Mouse (Mus musculus) lung, postnatal 0 days (tissue): ENCODE results near the gene Gabrg3. TPM values are rescaled to one million over a fixed set of nuclear protein-coding genes. Genes with fewer than 3 reads are reported as not detected.
"Not testable (repeated sequence)": the region's sequence is repeated elsewhere in the genome, so short reads cannot be mapped to it uniquely, and the experiment has no call there.

Experiments used
- ATAC-seq: fragments of 200-750 bp; cut with Nextera tagmentation; 2 replicates; pipeline ENCODE4 v1.8.0; 2017; ENCODE audit warnings: moderate library complexity
- DNase-seq: peaks from one replicate; pipeline ENCODE4 v3.0.0-alpha.2; 2016; ENCODE audit warnings: low spot score
- H3K27ac ChIP-seq: fragments of 300-500 bp; sonication (generic); 2 replicates; pipeline ENCODE4 v1.5.1; 2014; ENCODE audit warnings: antibody characterized with exemption, mild to moderate bottlenecking, low read length, mixed read lengths
- H3K27me3 ChIP-seq: fragments of 300-500 bp; sonication (generic); replicated peaks from 2 replicates; pipeline ENCODE4 v1.6.1; 2014; ENCODE audit warnings: low read length, mixed read lengths; ENCODE audit not compliant: insufficient read depth
- H3K36me3 ChIP-seq: fragments of 300-500 bp; sonication (generic); 2 replicates; pipeline ENCODE4 v1.6.1; 2014; ENCODE audit warnings: low read length, mixed read lengths; ENCODE audit not compliant: insufficient read depth
- H3K4me1 ChIP-seq: fragments of 300-500 bp; sonication (generic); 2 replicates; pipeline ENCODE4 v1.6.1; 2014; ENCODE audit warnings: antibody characterized with exemption, low read depth, low read length, mixed read lengths; ENCODE audit not compliant: insufficient read depth
- H3K4me2 ChIP-seq: fragments of 300-500 bp; sonication (generic); replicated peaks from 2 replicates; pipeline ENCODE4 v1.6.1; 2014; ENCODE audit warnings: low read depth, mild to moderate bottlenecking, low read length, moderate library complexity, mixed read lengths
- H3K4me3 ChIP-seq: fragments of 300-500 bp; sonication (generic); 2 replicates; pipeline ENCODE4 v1.5.1; 2014; ENCODE audit warnings: low read depth, low read length
- H3K9ac ChIP-seq: fragments of 300-500 bp; sonication (generic); replicated peaks from 2 replicates; pipeline ENCODE4 v1.6.1; 2014; ENCODE audit warnings: low read depth, mild to moderate bottlenecking
- H3K9me3 ChIP-seq: fragments of 300-500 bp; sonication (generic); 2 replicates; pipeline ENCODE4 v1.6.1; 2016; ENCODE audit warnings: low read length, mixed read lengths
- CTCF ChIP-seq: IDR thresholded peaks from 2 replicates; pipeline ENCODE4 v1.5.1; 2016; ENCODE audit warnings: antibody characterized with exemption, mild to moderate bottlenecking
- EP300 ChIP-seq: IDR thresholded peaks from 2 replicates; pipeline ENCODE4 v1.6.1; 2016; ENCODE audit warnings: antibody characterized with exemption, mild to moderate bottlenecking, control low read depth
- WGBS: fragments of 180-500 bp; shearing (Covaris S2); extraction: QIAGEN DNeasy Blood & Tissue Kit; methylation state at CpG from one replicate; pipeline ENCODE4 v1.1.7; 2014; 5-methylcytosine and 5-hydroxymethylcytosine counted together
- polyA plus RNA-seq: library from polyadenylated mRNA; unstranded; fragments of >200 nt; fragmentation: Nextera tagmentation; extraction: Ambion mirVana; gene quantifications from 2 replicates; pipeline ENCODE4 v1.2.1, GENCODE M21; 2015

Gene Gabrg3
- polyA plus RNA-seq, 1 experiment from 2014 or later: 0.07 TPM

DNA sequence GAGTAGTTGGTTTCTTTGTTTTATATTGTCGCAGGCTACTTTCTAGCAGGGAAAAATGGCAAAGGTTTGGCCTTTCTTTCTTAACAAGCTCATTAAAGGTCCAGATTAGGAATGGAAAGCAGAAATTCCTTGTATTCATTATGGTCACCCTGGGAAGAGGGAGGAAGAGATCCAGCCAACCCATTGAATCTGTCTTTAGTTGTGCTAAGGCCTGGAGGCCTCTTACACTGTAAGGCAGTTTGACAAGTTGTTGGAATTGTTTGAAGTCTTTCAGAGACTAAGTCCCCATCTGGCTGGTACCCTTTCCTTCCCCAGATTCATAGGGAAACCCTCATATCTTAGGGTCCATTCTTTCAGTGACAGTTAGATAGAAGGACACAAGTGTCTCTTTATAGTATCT is 172.9 kb downstream of the Gabrg3 start:
- no peak for ATAC-seq
- Histone ChIP-seq H3K36me3 (no peaks in the 10 kb centered on the region), H3K4me2 (no peak overlapping the region), H3K9me3 (no peaks in the 10 kb centered on the region), H3K4me1 (no peaks in the 10 kb centered on the region), H3K27me3 (no peaks in the 10 kb centered on the region), H3K27ac (no peak overlapping the region), H3K4me3 (no peak overlapping the region), H3K9ac (no peak overlapping the region)
- 90% methylated on average over 1 of the region's 1 CpGs for WGBS
- DNase-seq: no peak
- TF ChIP-seq CTCF: no peak
- no peak for TF ChIP-seq EP300

DNA sequence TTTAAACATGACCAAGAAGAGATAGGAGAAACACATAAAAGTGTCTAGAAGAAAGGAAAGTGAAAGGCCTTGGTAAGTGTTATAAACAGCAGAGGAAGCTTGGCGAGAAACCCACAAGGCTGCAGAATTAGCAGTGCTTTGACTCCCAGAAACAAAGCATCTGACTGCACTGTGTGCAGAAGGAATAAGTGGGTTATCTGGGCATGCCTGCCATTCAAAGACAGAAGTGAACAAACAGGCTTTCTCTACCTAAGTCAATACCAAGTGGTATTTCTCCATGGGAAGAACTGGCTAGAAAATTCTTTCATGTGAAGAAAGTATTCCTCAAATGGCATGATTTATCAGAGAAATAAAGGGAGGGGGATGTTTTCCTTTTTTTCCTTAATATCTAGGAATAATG is 201.0 kb downstream of the Gabrg3 start:
- Histone ChIP-seq H3K9ac (no peak overlapping the region), H3K27me3 (no peaks in the 10 kb centered on the region), H3K36me3 (no peaks in the 10 kb centered on the region), H3K27ac (no peak overlapping the region), H3K9me3 (no peaks in the 10 kb centered on the region), H3K4me2 (no peak overlapping the region), H3K4me1 (no peaks in the 10 kb centered on the region), H3K4me3 (no peak overlapping the region)
- TF ChIP-seq EP300 (no peak), CTCF (no peak)
- DNase-seq: no peak
- WGBS: 39% methylated on average over 1 of the region's 1 CpGs
- no peak for ATAC-seq

DNA sequence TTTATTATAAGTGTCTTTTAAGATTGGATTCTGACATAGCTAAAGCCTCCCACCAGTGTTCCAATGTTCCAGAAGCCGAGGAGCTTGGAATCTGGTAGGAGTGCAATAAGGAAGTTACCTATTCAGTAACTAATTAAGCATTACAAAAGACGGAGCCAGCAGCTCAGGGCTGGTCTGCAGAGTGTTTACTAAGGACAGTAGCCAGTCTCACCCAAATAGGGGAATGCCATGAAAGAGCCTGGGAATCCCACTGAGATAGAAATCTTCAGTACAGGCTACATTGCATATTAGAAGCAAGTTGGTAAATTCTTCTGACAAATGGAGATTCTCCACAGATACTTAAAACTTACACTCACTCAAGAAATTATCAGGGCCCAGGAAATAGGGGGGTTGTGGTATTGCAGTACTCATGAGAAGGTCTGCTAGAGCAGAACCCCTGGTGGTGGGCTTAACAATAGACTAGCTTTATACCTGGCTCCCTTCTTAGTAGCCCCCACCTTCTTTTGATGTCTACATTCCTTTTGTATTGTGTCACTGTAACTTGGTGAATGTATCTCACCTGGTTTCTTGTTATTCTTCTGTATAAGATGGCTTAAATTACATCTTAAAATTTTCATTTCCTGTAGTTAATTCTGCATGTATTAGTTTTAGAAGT is 211.0 kb downstream of the Gabrg3 start:
- H3K4me1 ChIP-seq, H3K9me3 ChIP-seq, H3K9ac ChIP-seq, DNase-seq, H3K4me3 ChIP-seq, H3K36me3 ChIP-seq, H3K4me2 ChIP-seq, H3K27me3 ChIP-seq, ATAC-seq, H3K27ac ChIP-seq: not testable (repeated sequence)
- 52% methylated on average over 2 of the region's 2 CpGs for WGBS

DNA sequence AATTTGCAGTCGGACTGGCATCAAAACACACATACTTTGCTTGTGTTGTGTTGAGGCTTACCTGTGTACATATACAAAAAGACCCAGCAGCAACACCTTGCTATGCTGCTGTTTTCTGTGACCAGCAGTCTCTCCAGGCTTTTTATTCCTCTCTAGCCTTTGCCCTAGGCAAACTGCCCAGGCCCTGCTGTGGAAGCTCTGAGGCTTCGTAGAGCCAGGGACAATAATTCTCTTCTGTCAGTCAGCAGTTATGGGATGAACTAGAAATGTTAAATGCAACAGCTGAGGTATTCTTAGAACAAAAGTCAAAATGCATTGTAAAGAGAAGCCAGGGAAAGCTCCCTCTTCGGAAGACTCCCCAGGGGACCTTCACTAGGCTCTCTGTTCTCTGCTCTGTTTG is 220.1 kb downstream of the Gabrg3 start:
- no peak for ATAC-seq
- 72% methylated on average over 3 of the region's 3 CpGs for WGBS
- Histone ChIP-seq H3K9ac (no peak overlapping the region), H3K27ac (no peak overlapping the region), H3K36me3 (no peaks in the 10 kb centered on the region), H3K27me3 (no peaks in the 10 kb centered on the region), H3K4me3 (no peak overlapping the region), H3K4me2 (no peak overlapping the region), H3K9me3 (no peaks in the 10 kb centered on the region), H3K4me1 (no peaks in the 10 kb centered on the region)
- DNase-seq: no peak
- no peak for TF ChIP-seq CTCF
- TF ChIP-seq EP300: no peak

DNA sequence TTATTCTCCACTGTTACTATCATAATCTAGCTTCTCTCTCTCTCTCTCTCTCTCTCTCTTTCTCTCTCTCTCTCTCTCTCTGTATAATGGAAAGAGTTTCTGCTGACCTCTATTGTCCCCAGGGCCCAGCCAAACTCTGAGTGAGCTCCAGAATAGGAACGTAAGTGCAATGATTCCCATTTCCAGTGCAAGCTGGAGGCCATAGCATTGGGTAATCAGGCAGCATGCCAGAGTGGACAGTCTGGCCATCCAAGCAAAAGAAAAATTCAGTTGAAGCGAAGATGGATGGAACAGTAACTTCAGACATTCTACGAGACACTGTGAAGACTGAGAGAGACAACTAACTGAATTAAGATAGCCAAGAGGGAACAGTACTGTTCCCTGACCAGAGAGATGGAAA is 228.8 kb downstream of the Gabrg3 start:
- no peaks in the 10 kb centered on the region for H3K36me3 ChIP-seq
- H3K4me3 ChIP-seq: no peak overlapping the region
- no peak for ATAC-seq
- H3K27ac ChIP-seq: no peak overlapping the region
- no peaks in the 10 kb centered on the region for H3K27me3 ChIP-seq
- no peaks in the 10 kb centered on the region for H3K9me3 ChIP-seq
- no peak overlapping the region for H3K4me2 ChIP-seq
- 63% methylated on average over 3 of the region's 3 CpGs for WGBS
- no peak overlapping the region for H3K9ac ChIP-seq
- no peak for DNase-seq
- TF ChIP-seq EP300: no peak
- TF ChIP-seq CTCF: no peak
- H3K4me1 ChIP-seq: no peaks in the 10 kb centered on the region

DNA sequence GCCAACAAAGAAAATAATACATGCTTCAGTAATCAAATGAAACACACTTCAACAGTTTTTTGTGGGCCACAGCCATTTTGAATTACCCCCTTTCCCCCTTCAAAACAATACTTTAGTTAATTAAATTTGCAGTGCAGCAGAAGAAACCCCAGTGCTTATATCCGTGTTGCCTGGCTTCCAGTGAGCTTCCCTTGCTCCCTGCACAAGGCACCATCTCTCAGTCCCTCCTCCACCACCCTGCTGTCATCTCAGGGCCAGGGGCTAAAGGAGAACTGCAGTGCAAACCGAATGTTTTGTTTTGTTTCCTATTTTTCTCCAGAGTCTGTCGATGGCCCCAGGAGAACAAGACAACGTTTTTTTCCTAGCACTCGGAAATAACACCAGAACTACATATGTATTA is 233.2 kb downstream of the Gabrg3 start:
- Histone ChIP-seq H3K9ac (no peak overlapping the region), H3K4me1 (no peaks in the 10 kb centered on the region), H3K27me3 (no peaks in the 10 kb centered on the region), H3K27ac (no peak overlapping the region), H3K4me3 (no peak overlapping the region), H3K4me2 (no peak overlapping the region), H3K9me3 (no peaks in the 10 kb centered on the region), H3K36me3 (no peaks in the 10 kb centered on the region)
- ATAC-seq (no peak), DNase-seq (no peak)
- no peak for TF ChIP-seq EP300
- no peak for TF ChIP-seq CTCF
- WGBS: 52% methylated on average over 5 of the region's 5 CpGs

DNA sequence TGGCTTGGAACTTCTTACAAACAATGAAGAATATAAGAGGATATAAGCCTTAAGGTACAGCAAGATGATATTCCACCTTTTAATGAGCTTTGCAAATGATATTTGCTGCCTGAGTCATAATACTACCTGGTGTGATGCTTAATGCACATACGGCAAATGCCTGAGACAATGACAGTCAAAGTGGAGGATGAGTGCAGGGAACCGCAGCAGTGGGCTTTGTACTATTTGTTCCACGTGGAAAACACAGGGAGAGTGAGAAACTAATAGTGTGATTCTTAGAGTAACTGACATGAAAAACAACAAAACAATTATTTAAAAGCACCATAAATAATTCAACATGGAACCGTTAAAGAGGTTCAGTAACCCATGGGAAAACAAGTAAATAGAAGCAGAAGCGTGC is 236.2 kb downstream of the Gabrg3 start:
- Histone ChIP-seq H3K9ac (no peak overlapping the region), H3K9me3 (no peaks in the 10 kb centered on the region), H3K4me1 (no peaks in the 10 kb centered on the region), H3K4me2 (no peak overlapping the region), H3K36me3 (no peaks in the 10 kb centered on the region), H3K4me3 (no peak overlapping the region), H3K27ac (no peak overlapping the region), H3K27me3 (no peaks in the 10 kb centered on the region)
- no peak for ATAC-seq
- no peak for DNase-seq
- WGBS: 74% methylated on average over 5 of the region's 5 CpGs
- TF ChIP-seq CTCF (no peak), EP300 (no peak)
